Mouse (Mus musculus) liver, postnatal 0 days (tissue): ENCODE results near the gene Asf1b.

ENCODE experiments used
- CTCF ChIP-seq: sonication (generic); IDR thresholded peaks from 2 replicates; pipeline ENCODE4 v1.5.1; 2016; ENCODE audit warnings: antibody characterized with exemption, low read depth
- EP300 ChIP-seq: IDR thresholded peaks from 2 replicates; pipeline ENCODE4 v1.6.1; 2016; ENCODE audit warnings: antibody characterized with exemption, low read depth, mild to moderate bottlenecking

DNA sequence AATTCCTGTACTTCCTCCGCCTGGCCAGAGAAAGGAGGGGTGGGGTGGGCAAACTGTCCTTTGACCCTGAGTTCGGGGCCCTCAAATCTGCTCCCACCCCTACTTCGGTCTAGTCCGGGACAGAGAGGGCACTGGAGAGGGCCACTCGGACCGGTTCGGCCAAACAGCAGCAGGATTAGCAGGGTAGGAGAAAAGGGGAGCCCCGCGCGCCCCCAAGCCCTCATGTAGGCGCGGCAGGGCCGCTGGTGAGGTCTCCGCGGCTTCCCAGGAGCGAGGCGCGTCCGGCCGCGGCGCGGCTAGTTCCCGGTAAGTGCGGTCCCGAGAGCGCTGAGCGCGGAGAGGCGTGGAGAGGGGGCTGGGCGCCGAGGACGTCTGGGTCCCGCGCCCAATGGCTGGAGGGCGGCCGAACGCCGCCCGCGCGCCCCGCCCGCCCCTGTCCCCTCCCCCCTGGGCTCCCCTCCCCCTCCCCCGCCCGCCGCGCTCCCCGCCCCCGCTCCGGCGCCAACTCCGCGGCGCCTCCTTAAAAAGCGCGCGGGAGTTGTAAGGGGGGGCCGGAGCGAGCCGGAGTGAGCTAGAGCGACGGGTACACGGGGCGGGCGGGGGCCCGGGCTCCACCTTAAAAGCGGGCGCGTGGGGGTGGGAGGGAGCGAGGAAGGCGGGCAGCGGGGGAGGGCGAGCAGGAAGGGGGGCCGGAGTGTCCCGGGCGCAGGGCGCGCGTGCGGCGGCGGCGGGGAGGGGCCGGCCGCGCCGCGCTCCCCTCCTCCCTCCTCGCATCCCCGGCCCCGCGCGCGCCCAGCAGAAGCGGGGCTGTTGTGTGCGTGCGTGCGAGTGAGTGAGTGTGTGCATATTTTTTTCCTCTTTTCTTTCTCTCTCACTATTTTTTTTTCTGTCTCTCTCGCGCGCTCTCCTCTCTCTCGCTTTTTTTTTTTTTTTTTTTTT, 41.5 kb downstream of the Asf1b start:
- TF ChIP-seq CTCF, result no peak
- no peak for TF ChIP-seq EP300
